Mouse (Mus musculus): ENCODE data around the gene Tmem247.

- TF ChIP-seq POLR2A (IDR thresholded peaks at IDR 0.05; ENCODE audit: low read depth, low read length) (no peak), CTCF (IDR thresholded peaks at IDR 0.05; ENCODE audit: extremely low read depth, insufficient read length, insufficient replicate concordance, low read depth, low read length) (no peak)
These were observed 40.2 kb upstream of the Tmem247 start for GRCm38 (mm10) chr17:86876940-86877339.

Measured in small intestine, adult 2 months (tissue).